Mouse (Mus musculus) ES-E14 (cell line): ENCODE data around the gene Aff1.

Source experiments
- CHD2 ChIP-seq: IDR thresholded peaks from 2 replicates; pipeline ENCODE4 v1.6.1; 2014; ENCODE audit warnings: mild to moderate bottlenecking, low read depth, low read length, inconsistent platforms
- MAFK ChIP-seq: IDR thresholded peaks from 2 replicates; pipeline ENCODE4 v1.6.1; 2014; ENCODE audit warnings: mild to moderate bottlenecking, low read depth, low read length, inconsistent platforms; ENCODE audit not compliant: insufficient read depth
- ZC3H11A ChIP-seq: IDR thresholded peaks from 2 replicates; pipeline ENCODE4 v1.6.1; 2012; ENCODE audit warnings: low read depth, mild to moderate bottlenecking, inconsistent platforms, low read length, borderline replicate concordance

- no peak for TF ChIP-seq CHD2
- TF ChIP-seq ZC3H11A, result no peak
- TF ChIP-seq MAFK, result no peak
Measured at GRCm38 (mm10) chr5:103736553-103737207, 44.5 kb downstream of the Aff1 start.
